Mouse (Mus musculus) kidney, embryonic 16.5 days (tissue): ENCODE measurements around the gene Nod2. TPM values are rescaled to one million over a fixed set of nuclear protein-coding genes. Genes with fewer than 3 reads are reported as not detected.
"Not testable (repeated sequence)": the region's sequence is repeated elsewhere in the genome, so short reads cannot be mapped to it uniquely, and the experiment has no call there.

Source experiments
- ATAC-seq: fragments of 200-750 bp; cut with Nextera tagmentation; 2 replicates; pipeline ENCODE4 v1.8.0; 2017; ENCODE audit warnings: moderate TSS enrichment; ENCODE audit not compliant: low FRiP score, low TSS enrichment
- H3K27ac ChIP-seq: fragments of 300-500 bp; sonication (generic); 2 replicates; pipeline ENCODE4 v1.5.1; 2014; ENCODE audit warnings: low read length
- H3K27me3 ChIP-seq: fragments of 300-500 bp; sonication (generic); 2 replicates; pipeline ENCODE4 v1.6.1; 2014; ENCODE audit warnings: low read length, control low read depth, mixed read lengths; ENCODE audit not compliant: insufficient read depth
- H3K36me3 ChIP-seq: fragments of 300-500 bp; sonication (generic); 2 replicates; pipeline ENCODE4 v1.6.1; 2014; ENCODE audit warnings: low read length, control low read depth, mixed read lengths; ENCODE audit not compliant: insufficient read depth
- H3K4me1 ChIP-seq: fragments of 300-500 bp; sonication (generic); 2 replicates; pipeline ENCODE4 v1.6.1; 2014; ENCODE audit warnings: low read length, control low read depth, mixed read lengths; ENCODE audit not compliant: insufficient read depth
- H3K4me2 ChIP-seq: fragments of 300-500 bp; sonication (generic); replicated peaks from 2 replicates; pipeline ENCODE4 v1.6.1; 2014; ENCODE audit warnings: low read depth, low read length
- H3K4me3 ChIP-seq: fragments of 300-500 bp; sonication (generic); 2 replicates; pipeline ENCODE4 v1.5.1; 2014; ENCODE audit warnings: mild to moderate bottlenecking, low read length
- H3K9ac ChIP-seq: fragments of 300-500 bp; sonication (generic); replicated peaks from 2 replicates; pipeline ENCODE4 v1.6.1; 2014; ENCODE audit warnings: low read length
- H3K9me3 ChIP-seq: fragments of 300-500 bp; sonication (generic); 2 replicates; pipeline ENCODE4 v1.6.1; 2016; ENCODE audit warnings: low read length, control low read depth
- WGBS: fragments of 180-500 bp; shearing (Covaris S2); extraction: QIAGEN DNeasy Blood & Tissue Kit; methylation state at CpG from one replicate; pipeline ENCODE4 v1.1.7; 2014; 5-methylcytosine and 5-hydroxymethylcytosine counted together
- polyA plus RNA-seq: library from polyadenylated mRNA; unstranded; fragments of >200 nt; fragmentation: Nextera tagmentation; extraction: Ambion mirVana; gene quantifications from 2 replicates; pipeline ENCODE4 v1.2.1, GENCODE M21; 2015

Nod2 gene
- polyA plus RNA-seq, 1 experiment from 2014 or later = 0.32 TPM

DNA sequence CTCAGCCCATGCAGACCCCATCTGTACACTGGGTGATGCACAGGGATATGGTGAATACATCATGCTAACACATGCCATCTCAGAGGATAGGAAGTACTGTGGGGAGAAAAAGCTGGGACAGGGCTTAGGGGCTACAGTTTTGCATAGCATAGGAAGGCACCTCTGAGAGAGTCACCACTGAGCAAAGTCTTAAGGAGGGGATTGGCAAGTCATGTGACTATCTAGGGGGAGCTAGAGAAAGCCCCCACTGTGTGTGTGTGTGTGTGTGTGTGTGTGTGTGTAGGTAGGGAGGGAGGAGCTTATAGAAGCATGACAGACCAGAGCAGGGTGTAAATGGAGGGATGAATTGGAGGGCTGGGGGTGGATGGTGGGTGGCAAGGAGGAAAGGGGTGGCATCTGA is 1.2 kb downstream of the Nod2 start:
- Histone ChIP-seq H3K4me3 (no peak overlapping the region), H3K27ac (no peak overlapping the region), H3K36me3 (no peaks in the 10 kb centered on the region), H3K27me3 (peaks cover 6% of the 10 kb centered on the region; the same call in 1 of the 2 replicates), H3K9me3 (no peaks in the 10 kb centered on the region), H3K4me1 (peaks cover 14% of the 10 kb centered on the region), H3K9ac (no peak overlapping the region), H3K4me2 (no peak overlapping the region)
- ATAC-seq = no peak

- peaks cover 6% of the 10 kb centered on the region; the same call in 1 of the 2 replicates for H3K27me3 ChIP-seq
- no peak for ATAC-seq
Measured at GRCm38 (mm10) chr8:88650016-88650708, 3.0 kb downstream of the Nod2 start.

DNA sequence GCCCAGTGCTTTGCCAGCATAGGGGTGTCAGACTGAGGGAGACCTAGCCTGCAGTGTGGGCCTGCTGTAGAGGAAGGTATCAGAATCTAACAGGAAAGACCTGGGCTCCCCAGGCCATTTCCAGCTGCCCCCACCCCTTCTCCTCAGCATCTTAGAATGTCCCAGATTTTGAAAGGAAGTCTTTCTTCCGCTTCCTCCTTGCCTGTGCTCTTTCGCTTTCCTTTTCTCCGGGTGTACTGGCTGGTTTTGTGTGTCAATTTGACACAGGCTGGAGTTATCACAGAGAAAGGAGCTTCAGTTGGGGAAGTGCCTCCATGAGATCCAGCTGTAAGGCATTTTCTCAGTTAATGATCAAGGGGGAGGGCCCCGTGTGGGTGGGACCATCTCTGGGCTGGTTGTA is 4.0 kb downstream of the Nod2 start:
- ATAC-seq = not testable (repeated sequence)

More at GRCm38 (mm10) chr8:88650016-88650708, 3.0 kb downstream of the Nod2 start:
- H3K4me3 ChIP-seq = no peak overlapping the region
- H3K9me3 ChIP-seq = no peaks in the 10 kb centered on the region
- H3K27ac ChIP-seq = no peak overlapping the region
- no peak overlapping the region for H3K9ac ChIP-seq
- no peaks in the 10 kb centered on the region for H3K36me3 ChIP-seq
- WGBS = 75% methylated on average over 6 of the region's 6 CpGs
- H3K4me2 ChIP-seq = no peak overlapping the region
- H3K4me1 ChIP-seq = peaks cover 14% of the 10 kb centered on the region

DNA sequence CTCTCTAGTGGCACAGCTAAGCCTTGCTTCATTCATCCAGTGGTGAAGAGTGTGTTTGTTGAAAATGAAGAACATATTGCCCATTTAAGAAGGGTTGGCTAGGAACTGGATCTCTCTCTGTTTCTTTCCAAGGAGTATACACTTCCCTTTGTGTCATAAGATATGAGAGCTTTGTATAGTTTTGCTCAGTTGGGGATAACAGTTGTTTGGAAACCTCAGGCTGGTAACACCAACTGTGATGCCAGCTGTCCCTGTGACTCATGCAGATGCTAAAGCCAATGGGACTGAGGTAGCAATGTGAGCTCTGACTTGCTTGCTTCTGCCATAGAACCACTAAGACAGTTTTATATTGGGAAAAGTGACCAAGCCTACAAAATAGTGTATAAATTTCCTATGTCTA is 8.2 kb downstream of the Nod2 start:
- H3K4me3 ChIP-seq = no peak overlapping the region
- H3K27ac ChIP-seq = no peak overlapping the region
- no peak for ATAC-seq
- no peaks in the 10 kb centered on the region for H3K36me3 ChIP-seq
- no peak overlapping the region for H3K9ac ChIP-seq
- H3K27me3 ChIP-seq = no peaks in the 10 kb centered on the region
- no peaks in the 10 kb centered on the region for H3K9me3 ChIP-seq
- H3K4me2 ChIP-seq = no peak overlapping the region
- H3K4me1 ChIP-seq = no peaks in the 10 kb centered on the region

More for the DNA sequence above, 4.0 kb downstream of the Nod2 start:
- not testable (repeated sequence) for H3K4me2 ChIP-seq, H3K27me3 ChIP-seq, H3K27ac ChIP-seq, H3K9ac ChIP-seq, H3K9me3 ChIP-seq, H3K36me3 ChIP-seq, H3K4me3 ChIP-seq
- H3K4me1 ChIP-seq = peaks cover 14% of the 10 kb centered on the region
- 58% methylated on average over 4 of the region's 4 CpGs for WGBS

DNA sequence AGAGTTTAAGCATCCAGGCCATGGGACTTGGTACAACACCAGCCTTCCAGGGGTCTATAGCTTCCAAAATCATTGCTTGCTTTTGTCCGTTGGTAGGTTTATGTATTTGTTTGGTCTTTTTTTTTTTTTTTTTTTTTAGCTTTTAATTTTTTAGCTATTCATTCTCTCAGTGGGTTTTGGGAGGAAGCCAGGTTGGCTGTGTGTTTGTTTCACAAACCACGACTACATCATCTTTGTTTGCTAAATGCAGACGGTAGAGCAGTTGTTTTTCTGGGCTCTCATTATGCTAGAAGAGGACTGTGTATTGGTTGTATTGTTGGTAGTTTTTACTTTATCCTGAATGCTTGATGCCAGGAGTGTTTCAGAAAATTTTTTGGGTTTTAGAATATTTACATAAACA is 12.8 kb downstream of the Nod2 start:
- H3K9ac ChIP-seq = no peak overlapping the region
- H3K36me3 ChIP-seq = no peaks in the 10 kb centered on the region
- H3K9me3 ChIP-seq = no peaks in the 10 kb centered on the region
- H3K4me1 ChIP-seq = peaks cover 9% of the 10 kb centered on the region; the same call in 1 of the 2 replicates
- no peak for ATAC-seq
- no peak overlapping the region for H3K4me3 ChIP-seq
- no peak overlapping the region for H3K4me2 ChIP-seq
- 85% methylated on average over 3 of the region's 3 CpGs for WGBS
- no peak overlapping the region for H3K27ac ChIP-seq
- H3K27me3 ChIP-seq = no peaks in the 10 kb centered on the region

DNA sequence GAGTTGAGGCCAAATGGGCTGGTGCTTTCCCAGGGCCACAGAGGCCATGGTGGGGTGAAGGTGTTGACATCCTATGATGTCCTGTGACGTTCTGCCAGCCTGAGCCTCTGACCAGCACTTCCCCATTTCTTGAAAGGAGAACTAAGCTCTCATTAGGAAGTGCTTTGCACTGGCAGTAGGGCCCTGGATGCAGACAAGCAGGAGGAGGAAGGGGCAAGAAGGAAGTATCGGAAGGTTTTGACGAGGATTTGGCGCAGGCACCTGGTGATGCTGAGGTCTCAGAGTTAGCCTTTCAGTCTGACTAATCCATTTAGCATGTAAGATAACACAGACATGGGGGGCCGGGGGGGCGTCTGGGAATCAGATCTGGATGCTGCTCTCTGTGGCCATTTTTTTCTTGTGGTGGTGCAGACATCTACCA is 15.3 kb downstream of the Nod2 start:
- Histone ChIP-seq H3K36me3 (no peaks in the 10 kb centered on the region), H3K9me3 (no peaks in the 10 kb centered on the region), H3K4me2 (no peak overlapping the region), H3K27me3 (no peaks in the 10 kb centered on the region), H3K4me3 (no peak overlapping the region), H3K4me1 (peaks cover 19% of the 10 kb centered on the region), H3K9ac (no peak overlapping the region), H3K27ac (no peak overlapping the region)
- ATAC-seq = no peak
- 74% methylated on average over 6 of the region's 6 CpGs for WGBS

DNA sequence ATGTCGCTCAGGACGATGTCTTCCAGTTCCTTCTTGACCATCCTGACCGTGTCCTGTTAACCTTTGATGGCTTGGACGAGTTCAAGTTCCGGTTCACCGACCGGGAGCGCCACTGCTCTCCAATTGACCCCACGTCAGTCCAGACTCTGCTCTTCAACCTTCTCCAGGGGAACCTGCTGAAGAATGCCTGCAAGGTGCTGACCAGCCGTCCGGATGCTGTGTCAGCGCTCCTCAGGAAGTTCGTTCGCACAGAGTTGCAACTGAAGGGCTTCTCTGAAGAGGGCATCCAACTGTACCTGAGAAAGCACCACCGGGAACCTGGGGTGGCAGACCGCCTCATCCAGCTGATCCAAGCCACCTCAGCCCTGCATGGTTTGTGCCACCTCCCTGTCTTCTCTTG is 17.0 kb downstream of the Nod2 start:
- peak; percentile 53; the same call in 1 of the 2 replicates for ATAC-seq
- Histone ChIP-seq H3K27me3 (no peaks in the 10 kb centered on the region), H3K4me3 (no peak overlapping the region), H3K36me3 (no peaks in the 10 kb centered on the region), H3K4me1 (peaks cover 19% of the 10 kb centered on the region), H3K27ac (no peak overlapping the region), H3K4me2 (no peak overlapping the region), H3K9ac (no peak overlapping the region), H3K9me3 (no peaks in the 10 kb centered on the region)
- WGBS = 53% methylated on average over 16 of the region's 16 CpGs

DNA sequence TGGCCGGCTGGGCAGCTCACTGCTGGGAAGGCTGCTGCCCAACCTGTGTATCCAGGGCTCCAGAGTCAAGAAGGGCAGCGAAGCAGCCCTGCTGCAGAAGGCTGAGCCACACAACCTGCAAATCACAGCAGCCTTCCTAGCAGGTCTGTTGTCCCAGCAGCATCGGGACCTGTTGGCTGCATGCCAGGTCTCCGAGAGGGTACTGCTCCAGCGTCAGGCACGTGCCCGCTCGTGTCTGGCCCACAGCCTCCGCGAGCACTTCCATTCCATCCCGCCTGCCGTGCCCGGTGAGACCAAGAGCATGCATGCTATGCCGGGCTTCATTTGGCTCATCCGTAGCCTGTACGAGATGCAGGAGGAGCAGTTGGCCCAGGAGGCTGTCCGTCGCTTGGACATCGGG is 17.8 kb downstream of the Nod2 start:
- no peak for ATAC-seq
- no peaks in the 10 kb centered on the region for H3K36me3 ChIP-seq

GRCm38 (mm10) chr8:88666435-88666834 is 19.3 kb downstream of the Nod2 start:
- no peak for ATAC-seq
- WGBS = 37% methylated on average over 1 of the region's 1 CpGs
- Histone ChIP-seq H3K4me2 (no peak overlapping the region), H3K9me3 (no peaks in the 10 kb centered on the region), H3K4me1 (peaks cover 19% of the 10 kb centered on the region), H3K9ac (no peak overlapping the region), H3K36me3 (no peaks in the 10 kb centered on the region), H3K27ac (no peak overlapping the region), H3K27me3 (no peaks in the 10 kb centered on the region), H3K4me3 (no peak overlapping the region)

More for the DNA sequence above, 17.8 kb downstream of the Nod2 start:
- Histone ChIP-seq H3K27ac (no peak overlapping the region), H3K27me3 (no peaks in the 10 kb centered on the region), H3K9me3 (no peaks in the 10 kb centered on the region), H3K9ac (no peak overlapping the region), H3K4me3 (no peak overlapping the region), H3K4me1 (peaks cover 19% of the 10 kb centered on the region), H3K4me2 (no peak overlapping the region)
- 80% methylated on average over 19 of the region's 19 CpGs for WGBS

GRCm38 (mm10) chr8:88668400-88669086 is 21.4 kb downstream of the Nod2 start:
- ATAC-seq = peak; percentile 41; the same call in 1 of the 2 replicates
- H3K4me1 ChIP-seq = peaks cover 19% of the 10 kb centered on the region
- 55% methylated on average over 14 of the region's 14 CpGs for WGBS
- no peaks in the 10 kb centered on the region for H3K9me3 ChIP-seq
- no peaks in the 10 kb centered on the region for H3K36me3 ChIP-seq
- H3K4me3 ChIP-seq = no peak overlapping the region
- H3K4me2 ChIP-seq = no peak overlapping the region
- no peak overlapping the region for H3K9ac ChIP-seq
- H3K27ac ChIP-seq = 0 out of 2 replicates have a peak overlapping the region, but pooled peaks have one; percentile 13
- no peaks in the 10 kb centered on the region for H3K27me3 ChIP-seq
